Mouse (Mus musculus): ENCODE data around the gene Lif. TPM values are rescaled to one million over a fixed set of nuclear protein-coding genes. Genes with fewer than 3 reads are reported as not detected.

The Lif gene
- polyA plus RNA-seq, 1 experiment, result 0.02 TPM

DNA sequence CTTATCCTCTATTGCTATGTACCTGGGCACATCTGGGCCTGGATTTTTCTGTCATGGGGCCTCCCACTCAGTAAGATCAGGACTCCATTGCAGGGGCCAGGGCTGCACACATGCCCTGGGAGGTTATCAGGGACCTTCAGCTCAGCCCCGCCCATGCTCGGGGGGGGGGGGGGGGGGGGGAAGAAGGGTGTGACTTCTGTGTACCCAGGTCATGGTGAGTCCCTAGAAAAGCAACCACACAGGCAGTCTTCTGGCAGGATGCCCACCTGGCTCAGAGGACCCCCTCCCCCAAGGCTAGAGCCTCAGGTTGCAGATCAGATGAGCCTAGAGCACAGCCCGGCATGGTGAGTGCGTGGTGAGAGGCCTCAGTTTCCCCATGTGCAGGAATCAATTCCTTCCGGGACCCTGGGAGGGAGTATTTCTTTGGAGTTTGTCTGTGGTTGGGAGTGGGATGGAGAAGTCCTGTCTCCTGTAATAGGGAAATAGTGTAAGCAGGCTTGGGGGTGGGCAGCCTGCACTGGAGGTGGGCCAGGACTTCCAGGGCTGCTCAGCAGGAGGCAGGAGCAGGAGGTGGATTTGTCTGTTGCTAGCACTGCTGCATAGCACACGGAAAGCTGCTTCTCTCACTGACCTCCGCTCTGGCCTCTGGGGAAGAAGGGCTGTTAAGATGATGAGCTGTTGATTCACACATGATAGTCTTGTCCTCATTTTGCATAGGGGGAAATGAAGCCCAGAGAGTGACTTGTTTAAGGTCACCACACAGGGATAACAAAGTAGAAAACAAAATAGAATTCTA is 33.8 kb upstream of the Lif start:
- no peak for TF ChIP-seq GATA1 (IDR thresholded peaks at IDR 0.05; ENCODE audit: low read length)

DNA sequence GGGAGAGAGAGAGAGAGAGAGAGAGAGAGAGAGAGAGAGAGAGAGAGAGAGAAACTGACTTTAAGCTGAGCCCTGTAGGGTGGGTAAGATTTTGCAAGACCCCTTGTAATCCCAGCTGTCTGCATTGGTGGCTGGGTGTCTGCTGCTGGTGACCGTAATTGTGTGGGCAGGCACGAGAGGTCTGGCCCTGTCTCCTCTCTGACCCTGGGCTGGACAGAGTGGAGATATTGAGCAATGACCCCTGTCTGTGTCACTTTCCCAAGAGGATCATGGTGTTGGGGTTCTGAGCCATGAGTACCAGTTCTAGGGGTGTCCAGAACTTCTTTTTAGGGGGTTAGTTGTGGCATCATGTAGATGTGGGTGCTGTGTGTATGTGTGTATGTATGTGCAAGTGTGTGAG is 33.1 kb upstream of the Lif start:
- TF ChIP-seq GATA1 (IDR thresholded peaks at IDR 0.05; ENCODE audit: low read length), result no peak

DNA sequence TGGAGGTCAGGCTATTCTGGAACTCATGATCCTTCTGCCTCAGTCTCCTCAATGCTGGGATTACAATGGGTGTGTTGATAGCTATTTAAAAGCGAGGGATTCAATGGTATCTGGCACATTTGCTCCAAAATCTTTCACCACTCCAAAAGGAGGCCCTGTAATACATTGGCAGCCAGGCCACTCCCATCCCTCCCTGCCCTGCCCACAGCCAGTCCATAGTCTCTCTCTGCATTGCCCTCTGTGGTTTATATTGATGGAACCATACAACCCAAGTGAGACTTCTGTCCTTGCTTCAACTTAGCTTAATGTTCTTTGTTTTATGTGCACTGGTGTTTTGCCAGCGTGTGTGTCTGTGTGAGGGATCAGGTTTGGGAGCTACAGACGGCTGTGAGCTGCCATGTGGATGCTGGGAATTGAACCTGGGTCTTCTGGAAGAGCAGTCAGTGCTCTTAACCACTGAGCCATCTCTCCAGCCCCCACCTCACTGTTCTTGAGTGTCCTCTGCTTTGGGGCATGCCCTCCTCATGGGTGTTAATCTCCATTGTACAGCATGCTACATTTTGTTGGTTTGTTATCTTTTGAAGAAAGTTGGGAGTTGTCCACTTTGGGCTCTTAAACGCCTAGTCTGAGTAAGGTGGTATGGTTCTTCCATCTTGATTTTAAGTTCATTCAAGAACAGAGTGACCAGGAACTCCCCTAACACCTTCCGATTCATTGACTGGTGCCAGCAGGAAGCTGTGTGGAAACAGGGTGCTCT is 30.6 kb upstream of the Lif start:
- TF ChIP-seq GATA1 (IDR thresholded peaks at IDR 0.05; ENCODE audit: low read length), result no peak

DNA sequence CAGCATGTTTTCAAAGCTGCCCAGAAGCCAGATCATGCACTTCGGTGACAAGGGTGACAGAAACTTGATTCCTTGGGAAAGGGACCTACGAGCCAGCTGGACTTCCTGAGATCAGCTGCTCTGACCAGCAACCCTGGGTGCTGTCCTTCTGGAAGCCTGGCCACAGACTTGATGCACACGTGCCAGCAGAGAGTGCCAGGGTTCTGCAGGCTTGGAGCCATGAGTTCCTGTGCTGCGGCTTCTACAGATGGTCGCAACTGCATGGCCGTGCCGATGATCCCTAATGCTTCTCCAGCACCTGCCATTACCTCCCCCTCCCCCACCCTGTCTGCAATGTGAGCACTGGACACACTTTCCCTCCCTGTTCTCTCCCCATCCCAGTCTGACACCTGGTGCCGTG is 28.9 kb upstream of the Lif start:
- TF ChIP-seq GATA1 (IDR thresholded peaks at IDR 0.05; ENCODE audit: low read length), result no peak

DNA sequence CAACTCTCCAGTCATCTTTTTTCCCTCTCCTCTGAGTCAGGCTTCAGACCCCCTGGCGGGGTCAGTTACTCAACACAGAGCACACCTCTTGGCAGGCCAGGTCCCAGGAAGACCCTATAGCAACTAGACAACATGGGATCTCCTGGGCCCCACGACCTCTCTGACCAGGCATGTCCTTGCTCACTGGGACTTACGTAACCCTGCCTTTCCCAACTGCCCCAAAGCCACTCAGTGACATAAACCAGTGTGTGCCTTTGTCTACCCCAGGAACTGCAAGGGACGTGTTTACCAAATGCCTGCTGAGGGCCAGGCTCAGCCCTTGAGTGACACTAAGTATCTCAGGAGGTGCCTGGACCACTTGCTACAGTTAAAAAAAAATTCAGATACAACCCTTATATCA is 27.5 kb upstream of the Lif start:
- no peak for TF ChIP-seq GATA1 (IDR thresholded peaks at IDR 0.05; ENCODE audit: low read length)

DNA sequence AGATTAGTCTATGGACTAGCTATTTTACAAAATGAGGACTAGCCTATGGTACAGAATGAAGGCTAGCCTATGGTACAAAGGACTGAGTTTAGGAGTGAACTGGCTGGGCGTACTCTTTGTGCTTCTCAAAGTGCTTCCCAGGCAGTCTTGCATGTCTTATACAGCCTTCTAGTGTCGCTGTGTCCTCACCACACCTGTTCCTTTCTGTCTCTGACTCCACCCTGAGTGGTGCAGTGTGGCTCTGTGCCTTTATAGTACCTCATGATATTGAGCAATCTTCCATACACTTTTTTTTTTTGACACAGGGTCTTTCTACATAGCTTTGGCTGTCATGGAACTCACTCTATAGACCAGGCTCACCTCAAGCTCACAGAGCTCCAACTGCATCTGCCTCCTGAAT is 25.9 kb upstream of the Lif start:
- TF ChIP-seq GATA1 (IDR thresholded peaks at IDR 0.05; ENCODE audit: low read length), result no peak

DNA sequence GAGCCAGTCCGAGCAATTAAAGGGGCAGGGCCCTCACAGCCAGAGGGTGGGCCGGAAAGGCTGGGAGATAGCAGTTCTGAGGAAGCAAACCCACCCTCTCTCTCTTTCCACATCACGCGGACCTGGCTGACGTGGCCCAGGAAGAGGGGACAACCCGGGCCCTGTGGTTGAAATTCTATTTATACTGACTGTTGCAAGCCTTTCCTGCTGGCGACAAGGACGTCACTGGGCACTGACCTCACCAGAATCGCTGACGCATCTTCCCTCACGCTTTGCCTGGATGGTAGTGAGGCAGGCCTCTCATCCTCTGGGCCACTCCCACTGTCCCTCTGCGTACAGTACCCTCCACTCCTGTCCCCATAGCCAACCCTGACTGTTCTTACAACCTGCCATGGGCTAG is 24.7 kb upstream of the Lif start:
- TF ChIP-seq GATA1 (IDR thresholded peaks at IDR 0.05; ENCODE audit: low read length), result no peak

DNA sequence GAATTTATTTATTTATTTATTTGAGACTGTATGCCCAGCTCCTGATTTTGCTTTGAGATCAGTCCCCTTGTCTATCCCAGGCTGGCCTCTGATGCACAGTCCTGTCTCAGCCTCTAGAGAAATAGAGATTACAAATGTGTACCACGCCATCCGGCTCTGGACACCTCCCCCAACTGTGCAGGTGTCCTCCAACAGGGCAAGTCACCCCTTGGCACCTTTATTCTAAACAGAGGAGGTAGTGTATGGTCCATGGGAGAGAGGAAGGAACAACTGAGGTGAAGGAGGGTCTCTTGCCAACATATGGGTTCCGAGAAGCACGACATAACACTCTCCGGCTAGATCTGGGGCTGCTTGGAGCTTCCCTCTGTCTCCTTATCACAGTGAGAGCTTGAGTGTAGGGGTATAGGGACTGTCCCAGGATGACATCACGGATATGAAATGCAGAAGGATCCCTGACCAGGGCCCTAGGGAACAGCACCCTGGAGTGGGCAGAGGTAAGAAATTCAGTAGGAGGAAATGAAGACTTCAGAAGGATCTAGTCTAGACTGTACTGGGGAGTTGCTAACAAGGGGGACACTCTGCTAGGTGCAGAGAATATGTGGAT is 22.2 kb upstream of the Lif start:
- no peak for TF ChIP-seq GATA1 (IDR thresholded peaks at IDR 0.05; ENCODE audit: low read length)

DNA sequence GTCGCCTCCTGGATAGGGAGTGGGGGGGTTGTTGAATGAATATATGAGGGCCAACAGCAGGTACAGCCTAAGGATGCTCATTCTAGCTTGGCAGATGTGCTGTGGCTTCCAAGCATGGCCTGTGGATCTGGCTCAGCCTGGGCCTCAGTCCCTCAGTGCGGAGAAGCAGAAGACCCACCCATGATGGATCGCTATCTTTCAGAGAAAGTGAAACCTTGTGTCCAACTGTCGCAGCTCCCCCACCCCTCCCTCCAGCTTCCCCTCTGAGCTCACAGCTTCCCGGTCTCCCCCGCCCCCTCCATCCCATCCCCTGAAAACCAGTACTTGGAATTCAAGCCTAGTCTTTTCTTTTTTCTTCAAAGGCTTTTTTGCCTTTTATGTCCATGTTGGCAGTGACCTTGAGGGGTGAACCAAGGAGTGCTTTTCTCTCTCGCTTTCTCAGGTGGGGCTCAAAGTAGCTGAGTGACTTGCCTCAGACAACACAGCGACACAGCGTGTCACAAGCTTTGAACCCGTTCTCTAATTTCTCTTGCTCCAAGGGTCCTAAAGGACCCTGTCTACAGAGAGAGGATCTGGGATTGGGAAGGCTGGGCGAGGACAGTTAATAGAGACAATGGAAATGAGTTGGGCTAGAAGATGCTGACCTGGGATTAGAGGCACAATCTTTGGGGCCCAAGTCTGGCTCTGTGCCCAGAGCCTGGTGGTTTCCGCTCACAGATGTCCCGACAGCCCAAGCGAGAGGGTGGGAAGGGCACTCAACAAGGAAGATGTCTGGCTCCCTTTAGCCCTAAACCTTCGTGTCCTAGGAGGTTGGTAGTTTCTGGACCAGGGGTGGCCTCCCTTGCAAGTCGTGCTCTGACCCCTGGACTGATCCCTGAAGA is 21.5 kb upstream of the Lif start, which contains the start of gene Osm:
Gene Osm, plus strand, starts transcription at position 756 of the 881 bp plus-strand sequence.
- TF ChIP-seq GATA1 (IDR thresholded peaks at IDR 0.05; ENCODE audit: low read length), result no peak

DNA sequence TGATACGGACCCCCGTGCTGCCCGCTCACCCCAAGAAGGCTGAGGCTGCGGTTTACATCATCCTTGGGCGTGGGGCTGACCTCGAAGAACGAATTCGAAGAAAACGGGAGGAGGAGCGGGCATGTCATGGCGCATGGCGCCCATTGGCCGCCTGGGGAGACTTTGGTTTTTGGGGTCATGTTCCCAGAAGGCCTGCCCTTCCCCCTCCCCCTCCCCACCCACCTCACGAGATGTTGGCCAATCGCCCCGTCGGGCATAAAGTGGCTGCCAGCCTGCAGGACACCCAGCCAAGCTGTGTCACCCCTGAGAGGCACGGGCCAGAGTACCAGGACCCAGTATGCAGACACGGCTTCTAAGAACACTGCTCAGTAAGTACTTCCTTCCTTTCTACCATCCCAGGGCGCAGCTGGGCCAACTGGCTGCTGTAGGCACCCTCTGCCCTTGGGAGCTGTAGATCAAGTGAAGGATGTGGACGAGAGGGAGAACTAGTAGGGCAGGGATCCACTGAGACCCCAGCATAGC is 20.8 kb upstream of the Lif start:
- TF ChIP-seq GATA1 (IDR thresholded peaks at IDR 0.05; ENCODE audit: low read length), result no peak

DNA sequence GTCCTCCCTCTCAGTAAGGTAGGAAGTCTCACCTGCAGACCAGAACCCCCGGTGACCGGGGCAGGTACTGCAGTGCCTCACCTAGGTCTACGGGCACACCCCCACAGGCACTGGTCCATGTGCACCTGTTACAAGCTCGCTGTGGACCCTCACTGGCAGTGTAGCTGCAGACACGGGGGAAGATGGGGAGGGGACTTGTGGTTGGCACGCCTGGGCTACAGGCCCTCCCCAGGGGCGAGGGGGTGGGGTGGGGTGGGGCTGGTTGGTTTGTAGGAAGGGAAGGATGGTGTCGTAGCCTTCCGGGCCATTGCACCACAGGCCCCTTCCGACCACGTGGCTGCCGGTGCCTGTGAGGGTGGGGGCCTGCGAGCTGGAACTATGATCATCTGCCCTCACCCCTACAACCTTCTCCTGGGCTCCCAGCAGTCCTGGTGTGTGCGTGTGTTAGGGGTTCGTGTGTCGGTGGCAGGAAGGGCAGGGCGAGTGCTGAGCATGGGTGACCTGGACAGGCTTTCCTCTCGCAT is 19.9 kb upstream of the Lif start:
- no peak for TF ChIP-seq GATA1 (IDR thresholded peaks at IDR 0.05; ENCODE audit: low read length)

DNA sequence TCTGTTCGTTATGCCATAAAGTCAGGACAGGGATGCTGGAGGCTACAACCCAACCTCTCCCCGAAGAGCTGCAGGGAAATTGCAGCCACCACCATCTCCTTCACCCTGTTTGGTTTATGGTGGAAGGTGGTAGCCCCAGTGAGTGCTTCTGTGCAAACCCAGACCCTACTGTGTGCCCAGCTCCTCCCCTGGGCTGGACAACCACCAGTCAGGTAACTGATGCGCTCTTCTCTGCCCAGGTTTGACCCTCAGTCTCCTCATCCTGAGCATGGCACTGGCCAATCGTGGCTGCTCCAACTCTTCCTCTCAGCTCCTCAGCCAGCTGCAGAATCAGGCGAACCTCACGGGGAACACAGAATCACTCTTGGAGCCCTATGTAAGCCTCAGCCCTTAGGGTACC is 19.2 kb upstream of the Lif start:
- TF ChIP-seq GATA1 (IDR thresholded peaks at IDR 0.05; ENCODE audit: low read length), result no peak

DNA sequence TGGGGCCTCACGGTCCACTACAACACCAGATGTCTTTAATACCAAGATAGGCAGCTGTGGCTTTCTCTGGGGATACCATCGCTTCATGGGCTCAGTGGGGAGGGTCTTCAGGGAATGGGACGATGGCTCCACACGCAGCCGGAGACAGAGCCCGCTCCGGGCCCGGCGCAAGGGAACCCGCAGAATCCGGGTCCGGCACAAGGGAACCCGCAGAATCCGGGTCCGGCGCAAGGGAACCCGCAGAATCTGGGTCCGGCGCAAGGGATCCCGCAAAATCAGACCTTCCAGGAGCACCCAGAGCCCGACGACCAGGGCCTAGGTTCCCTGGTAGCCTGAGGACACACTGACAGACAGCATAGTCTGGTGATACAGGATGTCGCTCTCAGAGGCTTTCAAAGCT is 17.7 kb upstream of the Lif start:
- TF ChIP-seq GATA1 (IDR thresholded peaks at IDR 0.05; ENCODE audit: low read length), result no peak

DNA sequence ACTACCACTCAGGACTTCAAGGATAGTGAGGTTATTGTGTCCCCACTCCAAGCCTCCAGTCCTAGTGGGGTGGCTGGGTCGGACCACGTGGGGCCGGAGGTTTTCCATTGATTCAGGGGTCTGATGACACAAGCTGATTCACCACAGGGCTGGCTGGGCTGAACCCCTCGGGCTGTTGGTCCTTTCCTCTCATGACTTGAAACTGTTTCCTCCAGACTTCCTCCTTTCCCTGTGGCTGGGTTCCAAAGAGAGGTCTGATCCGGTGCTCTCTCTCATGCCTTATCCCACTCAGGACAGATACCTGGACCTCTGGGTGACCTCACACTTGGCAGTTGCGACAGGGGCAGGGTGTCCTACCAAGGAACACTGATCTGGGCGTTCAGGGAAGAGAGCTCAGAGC is 17.2 kb upstream of the Lif start:
- no peak for TF ChIP-seq GATA1 (IDR thresholded peaks at IDR 0.05; ENCODE audit: low read length)

DNA sequence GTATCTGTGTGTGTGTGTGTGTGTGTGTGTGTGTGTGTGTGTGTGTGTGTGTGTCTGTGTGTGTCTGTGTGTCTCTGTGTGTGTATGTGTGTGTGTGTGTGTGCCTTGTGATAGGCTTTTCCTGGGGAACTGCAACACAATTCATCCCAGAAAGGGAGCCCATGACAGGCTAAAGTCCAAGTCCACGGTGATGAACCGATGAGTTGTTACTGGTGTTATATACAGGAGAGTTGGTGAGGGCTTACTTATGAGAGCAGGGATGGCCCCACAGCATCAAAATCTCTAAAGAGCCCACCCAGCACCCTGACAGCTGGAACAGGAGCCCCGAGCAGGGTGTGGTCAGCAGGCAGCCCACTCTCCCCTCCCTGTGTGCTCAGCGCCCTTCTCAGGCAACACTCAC is 16.2 kb upstream of the Lif start:
- no peak for TF ChIP-seq GATA1 (IDR thresholded peaks at IDR 0.05; ENCODE audit: low read length)
